Mouse (Mus musculus): ENCODE results near the gene Uroc1. TPM values are rescaled to one million over a fixed set of nuclear protein-coding genes. Genes with fewer than 3 reads are reported as not detected.
A peak's percentile ranks its signal among the peaks of the same experiment; 100 is the strongest.

Uroc1 gene
- total RNA-seq, 2 experiments from 2014 or later: 0.13 TPM; not detected in 1

DNA sequence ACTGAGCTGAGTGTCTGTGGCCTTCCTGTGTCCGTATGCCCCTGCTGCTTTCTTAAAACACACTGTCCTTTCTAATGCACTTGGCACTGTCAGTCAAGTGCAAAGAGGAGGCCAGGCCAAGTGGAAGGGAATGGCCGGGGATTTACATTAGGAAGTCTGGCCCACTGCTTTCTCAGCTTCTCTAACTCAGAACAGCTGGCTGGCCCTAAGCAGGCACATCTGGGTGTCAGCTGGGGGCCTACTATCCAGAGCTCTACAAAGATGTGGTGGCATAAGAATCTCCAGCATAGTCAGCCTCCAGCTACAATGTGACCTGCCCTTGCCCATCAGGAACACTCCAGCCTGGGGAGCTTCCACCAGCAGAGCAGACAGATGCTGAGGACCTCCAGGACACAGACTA lies 16.9 kb downstream of the Uroc1 start:
- no peak for DNase-seq (ENCODE audit: low spot score in 2 of 2)

DNA sequence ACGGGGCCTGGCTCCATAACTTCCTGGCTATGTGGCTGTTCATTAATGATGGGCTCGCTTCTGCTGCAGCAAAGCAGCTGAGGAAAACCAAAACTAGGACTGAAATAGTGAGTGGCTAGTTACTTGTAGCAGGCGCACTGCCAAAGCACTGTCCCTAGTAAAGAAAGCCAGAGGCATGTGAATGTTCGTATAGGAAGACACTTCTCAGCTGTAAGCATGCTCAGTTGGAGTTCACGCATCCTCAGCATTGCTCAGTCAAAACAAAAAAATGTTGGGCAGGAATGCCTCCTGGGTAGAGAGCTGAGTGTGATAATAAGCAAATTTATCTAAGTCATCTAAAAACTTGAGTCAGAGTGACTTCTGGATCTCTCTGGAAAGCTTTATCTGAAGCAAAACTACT lies 25.1 kb downstream of the Uroc1 start:
- DNase-seq (ENCODE audit: low spot score in 2 of 2): no peak

DNA sequence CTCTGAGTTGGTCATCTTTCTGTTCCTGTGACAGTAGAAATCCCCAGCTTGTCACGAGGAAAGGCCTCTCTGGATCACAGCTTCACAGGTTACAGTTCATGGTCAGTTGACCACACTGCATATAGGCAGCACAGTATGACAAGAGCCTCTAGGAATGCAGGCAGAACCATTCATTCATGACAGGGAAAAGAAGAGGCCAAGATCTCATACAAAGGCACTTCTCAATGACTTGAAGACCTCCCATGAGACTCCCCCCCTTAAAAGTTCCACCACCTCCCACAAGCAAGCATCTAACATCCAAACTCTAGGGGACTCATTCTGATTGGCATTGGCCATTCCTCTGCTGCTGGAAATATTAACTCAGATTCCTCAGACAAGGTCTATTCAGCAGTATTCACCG lies 26.4 kb downstream of the Uroc1 start:
- DNase-seq (ENCODE audit: low spot score in 2 of 2): no peak

DNA sequence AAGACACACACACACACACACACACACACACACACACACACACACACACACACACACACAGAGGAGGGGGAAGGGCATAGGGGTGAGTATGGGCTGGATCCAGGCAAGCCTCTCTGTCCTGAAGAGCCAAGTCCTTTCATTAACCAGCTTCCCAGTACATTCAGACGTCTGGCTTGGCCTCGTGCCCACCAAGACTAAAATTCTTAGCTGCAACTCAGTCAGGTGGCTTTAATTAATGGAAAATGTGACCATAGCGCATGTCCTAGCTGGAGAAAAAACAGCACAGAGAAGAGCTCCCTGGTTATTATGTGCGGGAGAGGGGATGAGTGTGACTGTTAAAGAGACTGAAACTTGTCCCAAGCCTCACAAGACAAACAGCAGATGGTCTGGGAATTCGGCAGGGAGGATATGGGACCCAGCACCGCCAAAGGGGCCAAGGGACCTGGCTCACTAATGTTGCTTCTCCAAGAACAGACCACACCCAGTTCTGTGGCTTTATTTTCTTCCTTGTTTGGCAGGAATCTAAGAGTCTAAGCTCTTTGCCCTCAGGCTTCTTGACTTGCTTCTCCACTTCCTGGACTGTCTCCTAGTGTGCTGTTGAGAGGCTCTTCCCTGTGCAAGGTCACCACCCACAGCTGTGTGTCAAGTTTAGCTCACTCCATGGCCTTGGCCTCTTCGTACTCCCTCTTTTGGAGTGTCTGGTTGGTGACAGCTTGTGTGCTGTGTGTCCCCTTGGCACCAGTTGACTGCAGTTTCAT lies 27.1 kb downstream of the Uroc1 start:
- DNase-seq (ENCODE audit: low spot score in 2 of 2): peak; percentile 30 to 47

DNA sequence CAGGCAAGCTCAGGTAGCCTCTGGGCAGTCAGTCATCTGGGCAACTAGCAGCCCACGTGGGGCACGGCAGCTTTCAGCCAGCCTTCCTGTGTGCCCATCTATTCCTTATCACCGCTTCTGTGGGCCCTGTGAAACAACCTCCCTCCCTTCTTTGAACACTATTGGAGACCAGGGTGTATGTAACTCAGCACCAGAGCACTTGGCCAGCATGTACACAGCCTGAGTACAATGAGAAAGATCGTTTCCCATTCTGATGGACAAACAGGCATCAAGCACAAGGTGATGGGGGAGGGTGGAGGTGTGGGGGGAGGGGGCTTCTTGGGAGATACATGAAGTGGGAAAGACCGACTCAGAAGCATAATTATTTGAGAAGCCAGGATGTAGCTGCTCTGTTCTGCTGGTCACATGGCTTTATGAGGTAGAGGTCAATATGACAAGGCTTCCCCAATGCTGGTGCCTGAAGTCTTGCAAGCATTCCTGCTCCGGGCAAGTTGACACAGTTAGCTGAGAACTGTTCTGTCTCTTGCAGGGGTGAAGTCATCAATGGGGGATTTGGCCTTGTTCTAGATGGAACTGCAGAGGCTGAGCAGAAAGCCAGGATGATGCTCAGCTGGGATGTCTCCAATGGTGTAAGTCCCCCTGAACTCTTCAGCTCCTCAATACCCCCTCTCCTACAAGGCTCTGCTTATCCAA lies 28.0 kb downstream of the Uroc1 start:
- DNase-seq (ENCODE audit: low spot score in 2 of 2): no peak

DNA sequence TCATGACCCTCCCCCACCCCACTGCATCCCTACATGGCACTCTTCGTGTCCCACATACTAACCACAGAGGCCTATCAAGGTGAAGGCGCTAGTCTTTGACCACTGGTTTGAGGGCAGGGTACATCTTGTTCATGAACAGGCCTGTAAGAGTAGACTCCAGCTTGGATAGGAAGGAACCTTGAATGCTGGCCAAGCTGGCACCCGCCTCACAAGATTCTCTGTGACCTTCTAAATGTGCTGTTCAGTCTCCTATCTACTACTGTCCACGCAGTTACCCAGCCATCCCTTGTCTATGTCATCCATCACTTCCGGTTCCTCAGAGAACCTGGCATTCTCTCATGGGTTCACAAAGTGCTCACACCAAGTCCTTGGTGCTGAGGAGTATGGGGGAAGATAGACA lies 30.2 kb downstream of the Uroc1 start:
- no peak for DNase-seq (ENCODE audit: low spot score in 2 of 2)

DNA sequence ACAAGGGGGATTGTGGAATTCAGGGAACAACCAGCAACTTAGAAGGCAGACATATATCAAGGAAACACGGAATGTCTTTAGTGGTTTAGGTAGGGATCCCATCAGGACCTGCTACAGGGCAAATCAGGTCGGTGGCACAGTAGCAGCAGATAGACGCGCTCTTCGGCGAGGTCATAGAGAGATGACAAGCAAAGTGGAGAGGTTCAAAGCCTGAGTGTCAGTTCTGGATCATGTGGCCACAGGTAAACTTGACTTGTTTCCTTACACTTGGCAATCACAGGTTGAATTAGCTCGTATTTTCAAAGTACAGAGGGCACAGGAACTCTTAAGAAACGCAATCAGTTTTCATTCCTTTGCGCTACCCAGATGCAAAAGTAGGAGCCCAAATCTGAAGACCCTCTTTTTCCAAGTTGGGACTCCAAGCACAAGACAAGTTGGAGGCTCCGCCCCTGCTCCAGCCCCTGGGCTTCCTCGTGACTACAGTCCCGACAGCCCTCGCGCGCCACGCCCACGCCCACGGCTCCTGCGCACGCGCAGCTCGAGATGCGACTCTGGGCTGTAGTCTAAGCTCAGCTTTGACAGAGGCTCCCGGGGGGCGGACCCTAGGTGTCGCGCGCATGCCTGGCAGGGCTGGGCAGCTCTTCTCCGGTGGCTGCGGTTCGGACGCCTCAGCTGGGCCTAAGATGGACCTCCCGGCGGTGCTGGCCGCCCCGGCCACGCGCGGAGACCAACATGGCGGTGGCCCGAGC lies 36.1 kb downstream of the Uroc1 start, which contains the start of gene Zxdc:
Zxdc (plus strand) TSS at position 517 of the 749 bp plus-strand sequence.
- DNase-seq (ENCODE audit: low spot score in 2 of 2): peak; percentile 99 to 100

DNA sequence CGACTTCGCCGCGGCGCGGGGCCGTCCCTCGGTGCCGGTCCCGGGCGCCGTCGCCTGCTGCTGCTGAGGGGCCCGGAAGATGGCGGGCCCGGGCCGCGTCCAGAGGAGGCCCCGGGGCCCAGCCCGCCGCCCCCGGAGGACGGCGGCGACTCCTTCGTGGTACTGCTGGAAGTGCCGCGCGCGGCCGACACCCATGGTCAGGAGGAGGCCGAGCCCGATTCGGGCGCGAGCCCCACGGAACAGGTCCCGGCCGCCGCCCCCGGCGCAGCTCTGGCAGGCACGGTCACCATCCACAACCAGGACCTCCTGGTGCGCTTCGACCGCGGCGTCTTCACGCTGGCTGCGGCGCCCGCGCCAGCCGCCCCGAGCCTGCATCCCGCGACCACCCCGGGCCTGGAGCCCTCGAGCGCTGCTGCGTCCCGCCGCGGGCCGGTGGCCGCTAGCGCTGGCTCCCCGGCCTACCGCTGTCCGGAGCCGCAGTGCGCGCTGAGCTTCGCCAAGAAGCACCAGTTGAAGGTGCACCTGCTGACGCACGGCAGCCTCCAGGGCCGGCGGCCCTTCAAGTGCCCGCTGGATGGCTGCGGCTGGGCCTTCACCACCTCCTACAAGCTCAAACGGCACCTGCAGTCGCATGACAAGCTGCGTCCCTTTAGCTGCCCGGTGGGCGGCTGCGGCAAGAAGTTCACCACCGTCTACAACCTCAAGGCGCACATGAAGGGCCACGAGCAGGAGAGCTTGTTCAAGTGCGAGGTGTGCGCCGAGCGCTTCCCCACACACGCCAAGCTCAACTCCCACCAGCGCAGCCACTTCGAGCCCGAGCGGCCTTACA lies 36.9 kb downstream of the Uroc1 start:
- DNase-seq (ENCODE audit: low spot score in 2 of 2): peak; percentile 30 to 49

DNA sequence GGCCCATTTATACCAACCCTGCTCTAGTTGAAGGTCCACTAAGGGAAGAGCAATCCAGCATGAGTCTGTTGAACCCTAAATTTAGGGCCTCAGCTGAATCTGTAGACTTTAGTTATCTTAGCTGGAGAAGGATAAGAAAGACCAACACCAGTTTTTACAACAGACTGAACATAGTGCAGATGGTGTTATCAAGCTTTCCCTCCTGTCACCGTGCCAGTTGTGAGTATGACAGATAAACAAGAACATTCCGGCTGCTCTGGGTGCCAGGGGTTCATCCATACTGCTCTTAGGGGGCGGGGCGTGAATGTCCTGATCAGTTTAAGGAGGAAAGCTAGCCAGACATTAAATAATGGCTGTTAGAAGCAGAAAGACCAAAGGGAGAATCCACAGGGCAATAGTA lies 41.6 kb downstream of the Uroc1 start:
- DNase-seq (ENCODE audit: low spot score in 2 of 2): peak in 1 of 2 experiments; percentile 33

DNA sequence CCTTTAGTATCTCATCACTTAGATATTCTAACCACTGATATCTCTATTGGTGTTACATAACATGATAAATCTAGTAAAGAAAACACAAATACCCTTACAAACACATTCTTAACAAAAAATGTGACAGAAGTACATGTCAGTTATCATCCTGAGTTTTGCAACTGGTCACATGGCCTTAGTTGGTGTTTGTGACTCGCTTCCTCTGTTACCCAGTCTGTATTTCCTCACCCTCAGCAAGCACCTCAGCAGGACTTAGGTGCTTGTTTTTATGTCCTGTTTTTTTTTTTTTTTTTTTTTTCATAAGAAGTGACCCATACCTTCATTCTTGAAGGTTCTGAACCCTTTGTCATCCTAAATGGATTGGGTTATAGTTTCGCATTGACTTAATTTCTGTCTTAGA lies 44.6 kb downstream of the Uroc1 start:
- DNase-seq (ENCODE audit: low spot score in 2 of 2): no peak

DNA sequence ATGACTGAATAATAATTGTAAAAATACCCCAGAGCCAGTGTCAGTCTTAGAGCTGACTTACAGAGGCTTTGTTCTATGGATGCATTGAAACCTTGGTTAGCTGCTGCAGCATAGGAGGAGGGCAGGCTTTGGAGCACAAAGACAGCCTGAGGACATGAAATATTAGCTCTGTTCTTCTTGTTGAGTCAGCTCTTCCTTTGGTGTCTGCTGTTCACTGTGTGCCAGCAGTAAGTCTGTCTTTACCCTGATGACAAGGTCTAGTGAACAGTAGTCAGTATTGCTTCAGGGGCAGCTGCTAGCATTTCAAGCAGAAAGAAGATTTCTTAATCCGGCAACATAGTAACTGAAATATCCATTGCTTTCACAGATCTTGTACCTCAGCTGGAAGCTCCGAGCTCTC lies 48.4 kb downstream of the Uroc1 start:
- no peak for DNase-seq (ENCODE audit: low spot score in 2 of 2)

DNA sequence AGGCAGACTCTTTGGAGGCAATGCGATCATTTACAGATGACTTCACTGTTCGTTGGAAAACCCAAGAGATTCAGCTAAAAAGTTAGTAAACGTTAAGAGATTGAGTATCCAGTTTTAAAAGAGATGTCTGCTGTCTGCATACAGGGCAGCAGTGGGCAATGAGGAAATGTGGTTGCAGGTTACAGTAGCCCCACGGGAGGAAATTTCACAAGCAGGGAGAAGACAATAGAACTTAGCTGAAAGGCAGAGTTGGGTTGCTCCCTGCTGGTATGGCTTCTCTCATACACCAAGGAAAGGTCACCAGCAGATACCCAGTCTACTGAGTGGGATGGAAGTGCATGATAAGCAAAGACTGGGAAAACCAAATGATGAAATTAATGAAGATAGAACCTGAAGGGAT lies 57.5 kb downstream of the Uroc1 start:
- DNase-seq (ENCODE audit: low spot score in 2 of 2): no peak

DNA sequence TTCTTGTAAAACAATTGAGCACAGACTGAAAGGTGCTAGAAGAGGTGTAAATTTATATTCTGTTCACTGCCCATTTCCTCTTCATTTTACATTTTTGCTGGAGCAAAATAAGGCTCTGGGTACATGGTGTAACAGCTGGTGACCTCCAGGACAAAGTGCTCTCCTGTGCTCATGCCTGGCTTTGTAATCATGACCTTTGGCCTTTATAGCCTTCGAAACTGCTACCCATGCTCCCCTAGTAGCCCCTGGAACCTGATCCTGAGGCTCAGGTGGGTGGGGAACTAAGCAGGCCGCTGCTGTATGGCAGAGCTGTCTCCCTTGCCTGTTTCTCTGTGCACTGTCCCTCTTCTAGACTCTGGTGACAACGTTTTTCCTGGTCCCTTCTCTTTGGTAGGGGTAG lies 60.9 kb downstream of the Uroc1 start:
- no peak for DNase-seq (ENCODE audit: low spot score in 2 of 2)

DNA sequence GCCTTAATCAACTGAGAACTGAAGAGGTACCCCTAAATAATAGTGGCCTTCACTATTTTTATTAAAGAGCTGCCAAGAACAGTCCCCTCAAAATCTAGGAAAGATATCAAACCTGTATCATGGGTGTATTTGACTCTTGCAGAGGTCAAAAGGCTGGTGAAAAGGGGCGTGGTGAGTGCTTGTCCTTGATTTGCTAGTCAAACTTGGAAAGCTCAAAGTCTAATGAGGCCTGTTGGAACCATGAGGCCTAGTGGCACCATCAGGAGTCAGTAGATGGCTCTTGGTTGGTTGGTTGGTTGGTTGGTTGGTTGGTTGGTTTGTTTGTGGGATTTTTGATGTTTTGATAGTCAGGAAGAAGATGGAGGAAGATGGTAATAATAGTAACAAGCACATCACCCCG lies 62.7 kb downstream of the Uroc1 start:
- DNase-seq (ENCODE audit: low spot score in 2 of 2): no peak

DNA sequence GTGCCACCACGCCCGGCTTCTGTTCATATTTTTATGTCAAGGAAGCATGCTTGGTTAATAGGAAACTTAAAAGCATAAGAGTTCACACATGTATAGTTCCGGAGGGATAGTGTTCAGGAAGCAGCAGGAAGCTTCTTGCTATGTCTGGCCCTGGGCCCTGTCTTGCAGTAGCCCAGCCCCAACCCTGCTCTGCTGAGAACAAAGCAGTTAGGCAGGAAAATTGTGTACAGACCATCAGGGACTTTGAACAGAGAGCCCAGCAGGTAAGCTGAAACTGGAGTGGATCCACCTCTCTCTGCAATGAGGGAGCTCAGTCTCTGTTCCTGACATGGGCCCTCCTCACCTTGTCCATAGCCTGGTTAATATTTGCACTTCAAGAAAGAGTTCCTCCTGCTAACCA lies 64.2 kb downstream of the Uroc1 start:
- DNase-seq (ENCODE audit: low spot score in 2 of 2): no peak

DNA sequence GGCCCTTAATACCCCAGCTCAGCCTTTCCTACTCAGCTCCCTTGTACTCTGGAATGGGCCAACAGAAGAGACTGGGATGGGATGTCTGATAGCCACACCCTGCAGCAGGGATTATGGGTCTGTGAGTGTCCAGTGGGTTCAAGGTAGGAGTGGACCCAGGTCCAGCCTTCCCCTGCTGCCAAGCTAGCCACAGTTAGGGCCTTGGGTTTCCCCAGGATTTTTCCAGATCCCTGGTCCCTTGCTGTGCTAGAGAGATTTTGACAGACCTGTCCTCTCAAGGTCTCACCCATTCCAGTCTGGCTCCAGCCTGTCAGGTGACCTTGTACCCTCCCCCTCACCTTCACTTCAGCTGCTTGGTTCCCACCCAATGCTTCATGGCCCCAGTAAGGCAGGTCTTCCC lies 75.5 kb downstream of the Uroc1 start:
- DNase-seq (ENCODE audit: low spot score in 2 of 2): no peak

DNA sequence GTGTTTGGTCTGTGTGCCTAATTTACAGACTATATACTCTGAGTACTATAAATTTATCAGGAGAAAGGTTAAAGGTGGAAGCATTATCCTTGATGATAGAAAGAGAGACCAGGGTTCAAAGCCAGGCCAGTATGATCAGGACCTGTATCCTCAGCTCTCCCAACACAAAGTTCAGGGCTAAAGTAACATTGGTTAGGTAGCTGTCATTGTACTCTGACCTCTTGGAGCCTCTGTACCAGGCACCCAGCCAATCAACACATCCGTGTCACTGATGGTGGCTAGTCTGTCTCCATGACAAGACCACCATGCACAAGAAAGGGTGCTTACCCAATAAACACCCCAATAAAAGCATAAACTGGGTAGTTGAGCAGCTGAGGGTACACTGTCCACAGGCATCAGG lies 77.9 kb downstream of the Uroc1 start:
- DNase-seq (ENCODE audit: low spot score in 2 of 2): no peak

DNA sequence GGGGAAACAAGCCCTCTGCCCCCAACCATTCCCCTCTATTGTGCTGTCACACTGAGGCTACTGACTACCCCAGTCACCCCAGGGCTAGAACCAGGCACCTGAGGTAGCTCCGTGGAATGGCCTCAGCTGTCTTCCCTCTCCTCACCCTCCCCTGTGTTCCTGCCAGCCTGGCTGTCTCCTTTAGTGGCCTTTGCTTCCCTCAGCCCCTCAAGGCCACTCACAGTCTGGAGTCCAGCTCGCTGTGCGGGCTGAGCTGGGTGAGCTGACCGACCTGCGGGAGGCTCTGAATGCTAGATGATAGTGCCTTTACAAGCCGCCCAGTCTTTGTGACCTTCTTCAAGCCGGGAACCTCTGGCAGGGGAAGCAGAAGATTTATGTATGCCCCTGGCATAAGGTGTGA lies 78.8 kb downstream of the Uroc1 start:
- no peak for DNase-seq (ENCODE audit: low spot score in 2 of 2)

All from layer of hippocampus, postnatal 10 days (tissue).